Mouse (Mus musculus) heart, postnatal 4 days (tissue): ENCODE results near the gene Ankrd54. TPM values are rescaled to one million over a fixed set of nuclear protein-coding genes. Genes with fewer than 3 reads are reported as not detected.
"Not testable (repeated sequence)": the region's sequence is repeated elsewhere in the genome, so short reads cannot be mapped to it uniquely, and the experiment has no call there.

ENCODE experiments used
- DNase-seq: peaks from one replicate; pipeline ENCODE4 v3.0.0; 2021
- total RNA-seq, 2 experiments: library from RNA; stranded (reverse); gene quantifications; 2 replicates each; pipeline ENCODE4 v1.2.3; 2021

The Ankrd54 gene
- total RNA-seq, 2 experiments from 2014 or later: 11.8 to 12.7 TPM

- DNase-seq: no peak
These were observed 19.8 kb downstream of the Ankrd54 start for GRCm38 (mm10) chr15:79042721-79043491.

- DNase-seq: no peak
These were observed 21.1 kb downstream of the Ankrd54 start, which contains the start of gene Galr3 for GRCm38 (mm10) chr15:79041585-79041984. TSS of gene Galr3 (plus strand) at chr15:79041885.

GRCm38 (mm10) chr15:79040501-79041416 lies 21.9 kb downstream of the Ankrd54 start:
- peak; percentile 37 for DNase-seq

- DNase-seq: peak; percentile 85
These were observed 23.8 kb downstream of the Ankrd54 start for GRCm38 (mm10) chr15:79038853-79039252.

GRCm38 (mm10) chr15:79038331-79038730 lies 24.4 kb downstream of the Ankrd54 start:
- no peak for DNase-seq

GRCm38 (mm10) chr15:79037913-79038328 lies 24.8 kb downstream of the Ankrd54 start:
- DNase-seq: peak; percentile 84

GRCm38 (mm10) chr15:79031908-79032307 lies 30.8 kb downstream of the Ankrd54 start:
- DNase-seq: not testable (repeated sequence)

GRCm38 (mm10) chr15:79030551-79031435 lies 31.9 kb downstream of the Ankrd54 start:
- DNase-seq: peak; percentile 88

- no peak for DNase-seq
These were observed 33.0 kb downstream of the Ankrd54 start for GRCm38 (mm10) chr15:79029519-79030241.

GRCm38 (mm10) chr15:79028823-79029484 lies 33.7 kb downstream of the Ankrd54 start:
- DNase-seq: no peak

GRCm38 (mm10) chr15:79028237-79028738 lies 34.4 kb downstream of the Ankrd54 start, which contains the start of gene H1f0:
TSS of gene H1f0 (plus strand) at chr15:79028450.
- DNase-seq: peak; percentile 98

GRCm38 (mm10) chr15:79027291-79028205 lies 35.1 kb downstream of the Ankrd54 start:
- peak; percentile 67 for DNase-seq

- peak; percentile 38 for DNase-seq
These were observed 36.0 kb downstream of the Ankrd54 start for GRCm38 (mm10) chr15:79026511-79027290.

- DNase-seq: no peak
These were observed 36.9 kb downstream of the Ankrd54 start for GRCm38 (mm10) chr15:79025687-79026308.

- no peak for DNase-seq
These were observed 39.3 kb downstream of the Ankrd54 start for GRCm38 (mm10) chr15:79023366-79023765.

GRCm38 (mm10) chr15:79022671-79023230 lies 39.9 kb downstream of the Ankrd54 start:
- DNase-seq: no peak

- no peak for DNase-seq
These were observed 43.8 kb downstream of the Ankrd54 start for GRCm38 (mm10) chr15:79018886-79019285.

GRCm38 (mm10) chr15:79018191-79018590 lies 44.5 kb downstream of the Ankrd54 start:
- no peak for DNase-seq
